Mouse (Mus musculus): ENCODE measurements around the gene Khdc1b. TPM values are rescaled to one million over a fixed set of nuclear protein-coding genes. Genes with fewer than 3 reads are reported as not detected.

Khdc1b gene
- not detected in 2 replicates for polyA plus RNA-seq (2012; rRNA removed)

GRCm38 (mm10) chr1:21383256-21383655, at the start of gene Khdc1b:
Gene Khdc1b (plus strand): TSS chr1:21383556.

GRCm38 (mm10) chr1:21349341-21349740, 34.0 kb upstream of the Khdc1b start, which contains the start of gene Khdc1a:
Gene Khdc1a (plus strand): TSS chr1:21349641.

GRCm38 (mm10) chr1:21368031-21368430, 15.3 kb upstream of the Khdc1b start, which contains the start of gene Khdc1c:
Gene Khdc1c (plus strand): TSS chr1:21368331.

Other genes with a start within 250 kb of the Khdc1b start
- gene Tmem14a, start 165.0 kb upstream of the Khdc1b start, polyA plus RNA-seq (2012; rRNA removed) = 15.7 and 18.5 TPM in 2 replicates
- gene Gsta3, start 143.0 kb upstream of the Khdc1b start, polyA plus RNA-seq (2012; rRNA removed) = 0.76 and 0.98 TPM in 2 replicates
- gene Khdc1a, start 33.9 kb upstream of the Khdc1b start, polyA plus RNA-seq (2012; rRNA removed) = not detected in 2 replicates
- not detected in 2 replicates for gene Khdc1c, start 15.2 kb upstream of the Khdc1b start, polyA plus RNA-seq (2012; rRNA removed)

Data from central nervous system, embryonic 18 days (tissue).